Mouse (Mus musculus): ENCODE data around the gene Zdhhc12.
"Not testable (repeated sequence)": the region's sequence is repeated elsewhere in the genome, so short reads cannot be mapped to it uniquely, and the experiment has no call there.

Zdhhc12 gene

DNA sequence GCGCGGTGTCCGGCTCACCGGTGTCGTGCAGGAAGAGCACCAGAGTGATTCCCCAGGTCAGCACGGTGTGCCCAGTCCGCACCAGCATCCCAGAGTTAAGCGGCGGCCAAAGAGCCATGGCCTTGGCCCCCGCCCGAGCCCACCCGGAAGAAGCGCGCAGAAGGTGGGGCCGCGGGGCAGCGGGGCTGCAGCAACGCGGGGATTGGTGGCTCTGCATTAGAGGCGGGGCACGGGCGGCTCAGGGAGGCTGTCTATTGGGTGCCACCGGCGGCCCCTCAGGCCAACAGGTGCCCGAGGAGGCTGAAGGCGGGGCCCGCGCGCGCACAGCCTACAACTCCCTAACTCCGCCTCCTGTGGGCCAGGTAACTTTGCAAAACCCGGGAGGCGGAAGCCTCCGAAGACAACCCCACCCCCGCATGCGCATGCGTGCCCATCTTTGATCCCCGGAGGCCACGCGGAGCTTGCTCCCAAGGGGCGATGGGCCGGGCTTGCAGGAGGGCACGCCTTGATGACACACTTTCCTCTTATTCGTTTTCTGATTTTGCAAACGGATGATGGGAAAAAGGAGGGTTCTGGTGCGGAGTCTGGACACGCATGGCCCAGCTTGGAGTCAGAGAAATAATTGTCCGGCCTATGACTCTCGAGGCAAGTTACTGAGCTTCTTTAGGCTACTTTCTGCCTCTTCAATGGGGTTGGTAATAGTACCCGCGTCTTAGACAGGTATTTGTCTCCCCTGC is at the start of gene Zdhhc12:
Gene Zdhhc12 (minus strand): TSS at position 178 of the 737 bp plus-strand sequence.
- peak; percentile 89 for DNase-seq (ENCODE audit: extremely low spot score, low read depth, low spot score)

GRCm38 (mm10) chr2:30140021-30140420 is 46.6 kb upstream of the Zdhhc12 start:
- DNase-seq (ENCODE audit: extremely low spot score, low read depth, low spot score): not testable (repeated sequence)

DNA sequence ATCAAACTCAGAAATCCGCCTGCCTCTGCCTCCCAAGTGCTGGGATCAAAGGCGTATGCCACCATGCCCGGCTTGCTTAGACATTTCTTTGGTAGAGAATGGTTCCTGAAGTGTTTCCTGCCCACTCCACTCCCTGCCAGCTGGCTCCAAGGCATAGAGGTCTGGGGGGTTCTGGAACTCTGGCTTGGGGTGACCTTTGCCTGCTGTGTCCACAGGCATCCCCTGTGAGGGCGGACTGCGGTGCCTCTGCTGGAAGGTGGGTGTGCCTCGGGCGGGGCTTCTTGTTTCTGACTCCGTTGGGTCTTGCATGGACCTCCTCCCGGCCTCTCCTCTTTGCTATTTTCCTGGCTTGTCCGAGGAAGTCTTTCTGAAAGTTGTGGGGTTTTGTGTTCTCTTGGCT is 43.0 kb upstream of the Zdhhc12 start:
- DNase-seq (ENCODE audit: extremely low spot score, low read depth, low spot score): no peak

DNA sequence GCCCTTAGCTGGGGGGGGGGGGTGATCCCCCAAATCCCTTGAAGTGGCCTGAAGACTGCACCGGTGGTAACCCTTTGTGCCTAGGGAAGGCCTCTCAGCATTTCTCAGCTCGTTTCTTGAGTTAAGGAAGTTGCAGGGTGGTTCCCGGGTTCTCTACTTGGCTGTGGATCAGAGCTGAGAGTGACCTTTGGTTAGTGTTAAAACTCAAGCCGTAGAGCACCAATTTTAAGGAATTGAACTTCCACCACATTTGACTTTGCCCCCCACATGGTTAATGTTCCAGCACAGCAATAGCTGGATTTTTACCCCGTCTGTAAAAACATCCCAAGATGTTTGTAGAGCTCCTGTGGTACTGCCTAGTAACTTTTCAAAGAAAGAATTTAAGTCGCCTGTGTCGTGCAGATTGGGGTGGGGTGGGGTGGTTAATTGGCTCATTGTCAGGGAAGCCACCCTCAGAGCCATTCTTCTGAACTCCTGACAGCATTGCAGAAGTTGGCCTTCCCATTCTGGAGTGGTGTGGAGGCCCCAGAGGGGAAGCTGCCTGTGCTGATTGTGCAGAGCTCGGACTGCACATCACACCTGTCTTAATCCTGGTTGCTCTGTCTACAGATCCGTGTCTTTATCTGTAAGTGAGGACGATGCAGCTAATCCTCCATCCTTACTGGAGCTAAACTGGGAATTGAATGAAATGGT is 41.6 kb upstream of the Zdhhc12 start:
- DNase-seq (ENCODE audit: extremely low spot score, low read depth, low spot score): no peak

GRCm38 (mm10) chr2:30134378-30134711 is 40.9 kb upstream of the Zdhhc12 start:
- no peak for DNase-seq (ENCODE audit: extremely low spot score, low read depth, low spot score)

DNA sequence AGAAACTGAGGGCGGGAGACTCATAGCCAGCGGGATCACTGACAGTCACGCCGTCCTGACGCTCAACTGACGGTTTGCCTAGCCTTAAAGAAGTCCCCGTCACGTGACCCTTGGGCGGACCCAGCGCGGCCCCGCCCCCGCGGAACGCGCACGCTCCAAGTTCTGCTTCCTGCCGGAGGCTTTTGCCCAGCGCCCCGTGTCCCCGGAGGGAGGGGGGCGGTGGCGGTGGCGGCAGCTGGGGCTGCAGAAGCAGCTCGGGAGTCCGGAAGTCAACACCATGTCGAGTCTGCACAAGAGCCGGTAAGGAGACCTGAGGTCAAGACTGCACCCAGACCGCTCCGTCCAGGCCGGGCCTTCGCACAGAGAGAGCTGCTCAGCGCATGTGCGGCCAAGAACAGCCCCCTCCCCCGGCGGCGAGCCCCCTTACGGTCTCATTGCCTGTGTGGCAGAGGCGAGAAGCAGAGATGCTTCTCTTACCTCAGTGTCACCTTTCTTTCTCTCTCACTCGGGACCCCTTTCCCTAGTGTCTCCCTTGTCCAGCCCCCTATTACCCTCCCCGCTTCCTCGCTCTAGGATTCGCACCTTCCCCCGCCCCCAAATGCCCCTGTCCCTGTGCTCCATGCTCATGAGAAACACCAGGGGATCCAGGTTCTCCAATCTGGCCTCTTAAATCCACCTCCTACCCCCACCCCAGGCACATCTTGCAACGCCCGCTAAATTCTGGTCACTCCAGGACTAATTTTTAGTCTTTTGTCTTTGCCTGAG is 40.3 kb upstream of the Zdhhc12 start, which contains the start of gene Tbc1d13:
Gene Tbc1d13 (plus strand): TSS at position 134 of the 765 bp plus-strand sequence.
- peak; percentile 69 for DNase-seq (ENCODE audit: extremely low spot score, low read depth, low spot score)

DNA sequence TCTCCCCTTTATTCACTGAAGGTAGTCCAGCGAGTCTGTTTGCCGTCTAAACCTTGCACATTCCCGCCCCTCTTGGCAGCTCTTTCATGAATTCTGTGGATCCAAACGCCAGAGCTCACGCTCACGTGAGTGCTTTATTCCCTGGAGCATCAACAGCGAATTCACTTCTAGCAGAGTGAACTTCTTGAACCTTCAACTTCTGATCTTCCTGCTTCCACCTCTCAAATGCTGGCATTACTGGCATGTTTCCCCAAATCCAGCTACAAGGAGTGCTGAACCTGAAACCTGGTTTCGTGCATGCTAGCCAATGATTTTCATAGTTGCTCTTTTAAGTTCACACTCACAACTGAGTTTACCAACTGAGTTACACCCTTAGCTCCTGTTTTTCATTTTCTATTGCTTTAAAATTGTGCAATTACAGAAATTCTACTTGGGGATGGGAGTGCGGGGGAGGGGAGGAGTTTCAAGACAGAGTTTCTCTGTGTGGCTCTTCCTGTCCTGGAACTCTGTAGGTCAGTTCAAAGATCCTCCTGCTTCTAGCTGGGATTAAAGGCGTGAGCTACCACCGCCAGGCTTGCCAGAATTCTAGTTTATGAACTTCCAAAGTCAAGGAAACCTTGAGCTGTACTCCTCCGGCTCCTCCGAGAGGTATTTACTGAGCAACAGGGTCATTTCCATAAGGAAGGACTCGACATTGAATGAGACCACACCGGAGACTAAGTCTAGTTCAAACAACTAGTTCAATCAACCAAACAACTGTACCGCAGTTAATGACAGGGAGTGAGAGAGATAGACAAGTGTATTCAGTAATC is 39.6 kb upstream of the Zdhhc12 start:
- DNase-seq (ENCODE audit: extremely low spot score, low read depth, low spot score): peak; percentile 47

DNA sequence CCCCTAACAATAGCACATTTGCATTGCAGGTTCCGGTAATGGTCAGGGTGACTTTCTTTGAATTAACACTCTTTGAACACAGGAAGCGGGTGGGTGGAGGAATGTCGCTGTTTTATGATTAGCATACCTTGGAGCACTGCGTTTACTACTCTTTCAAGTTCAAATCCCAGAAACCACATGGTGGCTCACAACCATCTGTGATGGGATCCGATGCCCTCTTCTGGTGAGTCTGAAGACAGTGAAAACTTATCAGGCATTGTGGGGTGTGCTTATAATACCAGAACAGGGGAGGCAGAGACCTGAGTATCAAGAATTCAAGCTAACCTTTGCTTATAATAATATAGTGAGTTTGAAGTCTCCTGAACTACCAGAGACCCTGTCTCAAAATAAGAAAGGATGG is 37.8 kb upstream of the Zdhhc12 start:
- not testable (repeated sequence) for DNase-seq (ENCODE audit: extremely low spot score, low read depth, low spot score)

DNA sequence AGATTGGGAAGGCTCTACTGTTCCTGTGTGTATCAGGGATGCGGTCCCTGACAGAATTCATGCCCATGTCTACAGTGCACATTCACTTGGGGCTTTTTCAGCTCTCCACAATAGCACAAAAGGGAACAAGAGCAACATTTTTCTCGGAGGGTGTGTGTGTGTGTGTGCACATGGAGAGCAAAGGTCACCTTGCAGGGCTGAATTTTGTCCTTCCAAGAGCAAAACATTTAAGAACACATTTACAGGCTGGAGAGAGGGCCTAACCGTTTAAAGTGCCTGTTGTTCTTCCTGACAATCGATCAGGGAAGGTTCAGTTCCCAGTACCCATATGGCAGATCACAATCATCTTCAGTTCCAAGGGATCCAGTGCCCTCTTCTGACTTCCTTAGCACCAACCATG is 36.7 kb upstream of the Zdhhc12 start:
- no peak for DNase-seq (ENCODE audit: extremely low spot score, low read depth, low spot score)

GRCm38 (mm10) chr2:30128789-30129188 is 35.3 kb upstream of the Zdhhc12 start:
- no peak for DNase-seq (ENCODE audit: extremely low spot score, low read depth, low spot score)

- DNase-seq (ENCODE audit: extremely low spot score, low read depth, low spot score): peak; percentile 46
These were observed 31.2 kb upstream of the Zdhhc12 start, which contains the start of gene Zer1 for GRCm38 (mm10) chr2:30124472-30125274. Gene Zer1, minus strand, starts transcription at chr2:30124585.

DNA sequence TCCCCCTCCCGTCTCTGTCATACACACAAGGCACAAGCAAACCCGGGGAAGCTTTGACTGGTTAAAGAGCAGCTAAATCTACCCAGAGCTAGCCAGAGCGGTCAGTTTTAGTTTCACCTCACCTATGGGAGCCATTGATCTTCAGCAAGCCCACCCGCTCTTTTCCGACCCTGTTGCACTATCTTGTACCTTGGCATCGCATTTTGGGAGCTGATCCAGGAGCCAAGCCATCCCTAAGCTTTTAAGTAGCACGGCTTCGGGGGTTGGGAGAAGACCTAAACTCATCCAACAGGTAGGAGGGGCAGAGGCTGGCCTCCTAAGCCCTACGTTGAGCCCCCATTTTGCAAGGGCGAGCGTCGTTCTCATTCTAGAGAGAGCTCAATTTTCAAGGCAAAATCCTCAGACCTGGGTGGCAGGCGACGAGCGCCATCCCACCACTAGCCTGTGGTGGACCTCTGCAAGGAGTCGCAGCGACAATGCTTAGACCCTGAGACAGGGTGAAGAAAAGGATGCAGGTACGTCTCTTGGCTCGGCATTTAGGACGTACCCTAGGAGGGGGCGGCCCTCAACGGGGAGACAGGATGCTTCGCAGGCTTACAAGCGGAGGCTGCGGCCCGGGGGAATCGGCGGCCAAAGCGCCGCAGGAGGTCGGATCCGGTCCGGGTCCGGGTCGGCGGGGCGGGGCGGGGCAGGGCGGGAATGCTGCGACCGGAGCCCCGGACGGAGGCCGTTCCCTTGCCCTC is 30.5 kb upstream of the Zdhhc12 start:
- DNase-seq (ENCODE audit: extremely low spot score, low read depth, low spot score): no peak

GRCm38 (mm10) chr2:30122766-30123165 is 29.3 kb upstream of the Zdhhc12 start:
- DNase-seq (ENCODE audit: extremely low spot score, low read depth, low spot score): no peak

- DNase-seq (ENCODE audit: extremely low spot score, low read depth, low spot score): no peak
These were observed 26.8 kb upstream of the Zdhhc12 start for GRCm38 (mm10) chr2:30120269-30120668.

DNA sequence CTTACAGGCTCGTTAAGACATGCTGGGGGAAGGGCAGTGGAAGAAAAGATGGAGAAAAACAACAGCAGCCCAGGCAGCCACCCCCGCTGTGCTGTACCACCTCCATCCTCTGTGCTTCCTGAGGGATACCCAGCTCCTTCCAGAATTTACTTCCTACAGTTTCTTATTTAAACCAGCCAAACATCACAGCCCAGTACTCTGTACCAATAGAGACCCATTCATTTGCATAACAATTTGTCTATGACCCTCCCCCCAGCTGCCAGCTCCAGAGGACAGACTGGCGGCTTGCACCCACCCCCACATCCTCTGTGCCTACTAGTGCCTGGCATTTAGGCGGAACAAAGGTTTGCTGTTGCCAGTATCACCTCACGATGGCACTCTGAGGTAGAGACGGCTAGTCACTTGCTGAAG is 26.2 kb upstream of the Zdhhc12 start:
- DNase-seq (ENCODE audit: extremely low spot score, low read depth, low spot score): no peak

DNA sequence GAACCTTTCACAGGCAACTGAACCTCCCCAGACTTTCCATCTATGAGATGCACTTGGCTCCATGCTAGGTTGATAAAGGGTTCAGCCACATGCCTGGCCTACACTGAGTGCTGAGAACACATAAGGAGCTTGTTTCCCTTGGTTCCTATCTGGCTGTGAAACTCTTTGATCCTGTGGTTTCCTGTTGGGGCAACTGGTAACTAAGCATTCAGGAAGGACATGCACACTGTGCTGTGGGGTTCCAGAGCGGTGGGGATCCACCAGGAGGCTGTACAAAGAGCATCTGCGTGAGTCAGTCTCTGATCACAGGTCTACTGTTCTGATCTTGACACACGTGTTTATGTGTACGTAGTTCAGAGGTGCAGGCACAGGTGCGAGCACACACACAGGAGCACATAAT is 19.1 kb upstream of the Zdhhc12 start:
- no peak for DNase-seq (ENCODE audit: extremely low spot score, low read depth, low spot score)

DNA sequence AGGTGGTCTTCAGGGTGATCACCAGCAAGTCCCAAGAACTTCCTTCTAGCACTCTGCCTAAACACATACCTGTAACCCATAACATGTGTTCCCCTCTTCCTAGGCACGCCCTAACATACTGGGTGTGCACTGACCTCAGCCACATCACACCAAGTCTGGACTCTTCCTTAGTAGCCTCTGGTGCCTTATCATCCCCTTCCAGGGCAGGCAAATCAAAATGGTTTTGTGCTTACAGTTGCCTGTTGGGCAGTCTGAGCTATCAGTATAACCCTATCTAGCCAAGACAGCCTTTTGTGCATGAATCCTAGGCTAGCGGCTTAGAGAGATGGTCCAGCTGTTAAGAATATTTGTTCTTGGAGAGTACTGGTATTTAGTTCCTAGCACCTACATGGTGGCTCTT is 18.1 kb upstream of the Zdhhc12 start:
- DNase-seq (ENCODE audit: extremely low spot score, low read depth, low spot score): no peak

DNA sequence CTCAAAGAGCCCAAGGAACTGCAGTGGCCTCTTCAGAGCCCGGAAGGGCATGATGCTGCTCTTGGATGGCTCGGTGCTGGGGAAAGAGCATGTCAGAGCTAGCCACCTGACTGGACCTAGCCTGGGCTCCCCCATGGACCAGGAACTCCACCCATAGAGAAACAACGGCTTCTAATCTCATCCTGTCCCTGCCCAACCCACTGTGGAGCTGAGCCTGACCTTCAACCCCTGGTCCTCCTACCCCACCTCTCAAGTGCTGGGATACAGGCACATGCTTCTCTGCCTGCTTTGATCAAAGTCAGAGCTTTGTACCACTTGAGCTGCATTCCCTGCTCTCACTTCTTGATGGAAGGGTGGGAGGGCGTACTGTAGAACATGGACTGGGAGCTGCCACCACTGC is 14.8 kb upstream of the Zdhhc12 start:
- no peak for DNase-seq (ENCODE audit: extremely low spot score, low read depth, low spot score)

GRCm38 (mm10) chr2:30107646-30108045 is 14.2 kb upstream of the Zdhhc12 start:
- DNase-seq (ENCODE audit: extremely low spot score, low read depth, low spot score): no peak
